Mouse (Mus musculus): Measurements from ENCODE around the gene Slc25a31.

DNA sequence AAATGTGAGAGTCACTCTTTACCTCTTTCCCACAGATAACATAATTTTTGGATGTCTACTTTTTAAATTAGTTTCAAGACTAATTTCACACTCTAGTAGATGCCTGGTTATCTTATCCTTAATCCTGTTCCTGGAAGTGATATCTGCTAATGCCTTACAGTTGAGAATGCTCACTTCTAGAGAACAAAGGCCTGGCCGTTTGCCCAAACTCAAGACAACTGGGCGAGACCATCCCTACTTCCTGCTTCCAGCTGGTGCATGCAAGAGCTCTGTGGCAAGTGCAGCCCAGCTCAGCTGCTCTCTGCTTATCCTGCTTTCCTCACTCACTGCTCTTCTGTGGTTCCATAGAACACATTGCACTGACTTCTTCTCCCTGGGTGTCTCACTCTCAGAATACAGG is 14.2 kb upstream of the Slc25a31 start:
- TF ChIP-seq CTCF (IDR thresholded peaks at IDR 0.05; ENCODE audit: extremely low read depth, insufficient read depth, insufficient read length, insufficient replicate concordance) = no peak
- no peak for TF ChIP-seq POLR2A (IDR thresholded peaks at IDR 0.05; ENCODE audit: low read depth, low read length)

Data from spleen, adult 2 months (tissue).